Mouse (Mus musculus) embryonic facial prominence, embryonic 10.5 days (tissue): Measurements from ENCODE around the gene Cldn6. TPM values are rescaled to one million over a fixed set of nuclear protein-coding genes. Genes with fewer than 3 reads are reported as not detected.

Experiments
- DNase-seq: peaks from one replicate; pipeline ENCODE4 v3.0.0-alpha.2; 2017; ENCODE audit warnings: low spot score
- H3K27ac ChIP-seq: fragments of 300-500 bp; sonication (generic); replicated peaks from 2 replicates; pipeline ENCODE4 v1.5.1; 2016; ENCODE audit warnings: mild to moderate bottlenecking
- H3K27me3 ChIP-seq: fragments of 300-500 bp; sonication (generic); replicated peaks from 2 replicates; pipeline ENCODE4 v1.6.1; 2016; ENCODE audit warnings: low read depth, mild to moderate bottlenecking; ENCODE audit not compliant: poor library complexity, severe bottlenecking
- H3K36me3 ChIP-seq: fragments of 300-500 bp; sonication (generic); replicated peaks from 2 replicates; pipeline ENCODE4 v1.6.1; 2016; ENCODE audit warnings: mild to moderate bottlenecking, moderate library complexity
- H3K4me1 ChIP-seq: fragments of 300-500 bp; sonication (generic); 2 replicates; pipeline ENCODE4 v1.6.1; 2016
- H3K4me3 ChIP-seq: fragments of 300-500 bp; sonication (generic); 2 replicates; pipeline ENCODE4 v1.5.1; 2016; ENCODE audit warnings: mild to moderate bottlenecking, moderate library complexity
- H3K9me3 ChIP-seq: fragments of 300-500 bp; sonication (generic); 2 replicates; pipeline ENCODE4 v1.6.1; 2016; ENCODE audit warnings: mild to moderate bottlenecking
- WGBS: fragments of 180-500 bp; shearing (Covaris S2); methylation state at CpG from one replicate; pipeline ENCODE4 v1.1.7; 2016; 5-methylcytosine and 5-hydroxymethylcytosine counted together
- polyA plus RNA-seq: library from polyadenylated mRNA; unstranded; fragments of >200 nt; fragmentation: Nextera tagmentation; extraction: Ambion mirVana; gene quantifications from 2 replicates; pipeline ENCODE4 v1.2.1, GENCODE M21; 2016

Gene Cldn6
- 77.2 and 81.3 TPM in 2 replicates for polyA plus RNA-seq

- WGBS = 3% methylated on average over 38 of the region's 38 CpGs
- Histone ChIP-seq H3K4me1 (peaks cover 73% of the 10 kb centered on the region), H3K27ac (peak within 1 kb of the TSS; percentile 67)
These were observed at the start of gene Cldn6 for GRCm38 (mm10) chr17:23679127-23679835. Gene Cldn6, plus strand, starts transcription at chr17:23679249.

GRCm38 (mm10) chr17:23630195-23631020 is 48.6 kb upstream of the Cldn6 start:
- peaks cover 9% of the 10 kb centered on the region for H3K4me1 ChIP-seq
- H3K9me3 ChIP-seq = no peaks in the 10 kb centered on the region
- DNase-seq = peak; percentile 87
- H3K36me3 ChIP-seq = no peaks in the 10 kb centered on the region
- H3K27ac ChIP-seq = no peak overlapping the region
- peaks cover 10% of the 10 kb centered on the region for H3K27me3 ChIP-seq
- WGBS = 18% methylated on average over 22 of the region's 22 CpGs
- peak overlapping the region; percentile 45 for H3K4me3 ChIP-seq

More at GRCm38 (mm10) chr17:23679127-23679835, at the start of gene Cldn6:
- DNase-seq = peak; percentile 57
- no peaks in the 10 kb centered on the region for H3K36me3 ChIP-seq
- peaks cover 98% of the 10 kb centered on the region for H3K27me3 ChIP-seq
- H3K9me3 ChIP-seq = no peaks in the 10 kb centered on the region
- H3K4me3 ChIP-seq = peak within 1 kb of the TSS; percentile 51

DNA sequence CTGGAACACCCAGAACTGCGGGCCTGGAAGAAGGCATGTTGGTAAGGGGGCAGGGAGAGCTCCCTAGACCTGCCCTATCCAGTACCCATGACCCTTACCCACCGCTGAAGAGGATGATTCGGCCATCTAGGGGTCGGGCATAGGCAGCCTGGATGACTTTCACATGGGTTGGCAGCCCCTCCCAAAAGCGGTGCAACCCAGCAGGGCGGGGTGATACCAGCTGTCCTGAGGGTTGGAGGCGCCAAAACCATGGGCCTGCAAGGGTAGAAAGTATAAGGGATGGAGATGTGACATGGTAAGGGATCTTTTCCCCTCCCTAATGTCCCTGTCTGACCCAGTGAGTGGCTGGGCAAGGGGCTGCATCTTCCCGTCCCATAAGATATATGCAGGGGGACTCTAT is 47.8 kb upstream of the Cldn6 start:
- WGBS = 84% methylated on average over 8 of the region's 8 CpGs

DNA sequence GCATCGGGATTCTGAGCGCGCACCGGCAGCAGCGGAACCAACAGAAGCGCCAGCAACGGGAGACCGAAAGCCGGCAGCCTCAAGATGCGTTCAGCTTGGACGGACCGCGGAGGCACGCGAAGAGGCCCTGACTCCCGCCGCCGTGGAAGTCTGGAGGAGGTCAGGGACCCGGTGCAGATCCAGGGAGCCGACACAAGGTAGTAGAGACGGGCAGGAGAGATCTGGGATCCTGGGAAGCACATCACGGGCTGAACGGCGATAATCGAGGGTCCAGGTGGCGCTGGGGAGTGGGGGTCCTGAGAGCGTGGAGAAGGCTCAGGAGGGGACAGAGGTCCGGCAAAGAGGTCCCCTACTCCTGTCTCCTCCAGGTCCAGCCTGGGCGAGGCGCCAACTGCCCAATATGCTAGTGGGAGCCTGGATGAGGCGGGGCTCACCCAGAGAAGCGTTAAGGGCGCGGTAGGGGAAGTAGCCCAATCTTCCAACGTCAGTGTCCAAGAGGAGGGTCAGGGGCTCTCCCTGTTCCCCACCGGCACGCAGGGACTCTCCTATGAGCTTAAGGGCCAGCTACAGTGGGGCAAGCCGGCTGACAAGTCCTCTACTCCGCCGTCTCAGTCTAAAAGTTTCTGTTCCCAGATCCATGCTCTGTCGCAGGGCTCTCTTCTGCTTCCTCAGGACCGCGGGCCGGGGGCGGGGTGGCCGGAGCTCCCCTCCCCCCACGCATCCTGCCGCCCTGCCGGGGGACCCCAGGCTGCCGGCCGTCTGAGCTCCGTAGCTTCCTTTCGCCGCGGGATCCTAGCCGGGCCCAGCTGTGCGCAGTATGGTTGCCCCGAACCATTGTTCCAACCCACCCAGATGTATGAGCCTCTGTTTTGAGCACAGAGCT is 34.2 kb upstream of the Cldn6 start, which contains the start of gene Mmp25:
TSS of gene Mmp25 (minus strand) at position 665 of the 883 bp plus-strand sequence.
- DNase-seq = peak; percentile 62
- Histone ChIP-seq H3K27me3 (peaks cover 43% of the 10 kb centered on the region), H3K27ac (peak within 1 kb of the TSS; percentile 72), H3K4me3 (peak within 1 kb of the TSS; percentile 62), H3K36me3 (no peaks in the 10 kb centered on the region), H3K4me1 (peaks cover 11% of the 10 kb centered on the region), H3K9me3 (no peaks in the 10 kb centered on the region)
- under 1% methylated on average over 58 of the region's 58 CpGs for WGBS

More for the DNA sequence above, 47.8 kb upstream of the Cldn6 start:
- Histone ChIP-seq H3K27ac (no peak overlapping the region), H3K4me3 (no peak overlapping the region), H3K27me3 (peaks cover 10% of the 10 kb centered on the region), H3K4me1 (peaks cover 9% of the 10 kb centered on the region), H3K9me3 (no peaks in the 10 kb centered on the region), H3K36me3 (no peaks in the 10 kb centered on the region)
- no peak for DNase-seq

- H3K9me3 ChIP-seq = no peaks in the 10 kb centered on the region
- no peak for DNase-seq
- peaks cover 11% of the 10 kb centered on the region for H3K4me1 ChIP-seq
- no peak overlapping the region for H3K27ac ChIP-seq
- no peak overlapping the region for H3K4me3 ChIP-seq
- H3K27me3 ChIP-seq = peaks cover 43% of the 10 kb centered on the region
- no peaks in the 10 kb centered on the region for H3K36me3 ChIP-seq
- WGBS = 28% methylated on average over 10 of the region's 10 CpGs
These were observed 33.2 kb upstream of the Cldn6 start for GRCm38 (mm10) chr17:23645894-23646293.

DNA sequence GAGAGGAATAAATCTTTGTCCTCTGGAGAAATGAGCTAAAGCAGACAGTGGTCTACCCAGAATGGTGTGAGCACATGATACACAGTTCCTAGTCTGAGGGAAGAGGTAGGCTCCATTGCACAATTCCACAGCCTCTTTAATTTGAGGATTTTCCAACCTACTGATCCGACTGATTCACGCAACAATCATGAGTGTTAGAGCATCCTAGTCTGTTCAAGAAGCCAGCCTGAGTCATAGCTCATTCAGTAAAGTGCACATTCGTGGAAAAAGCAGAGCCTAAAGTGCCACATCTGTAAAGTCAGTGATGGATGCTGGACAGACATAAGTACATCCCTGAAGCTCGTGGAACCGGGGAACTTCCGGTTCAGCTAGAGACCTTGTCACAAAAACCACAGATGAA is 27.7 kb upstream of the Cldn6 start:
- Histone ChIP-seq H3K36me3 (no peaks in the 10 kb centered on the region), H3K27me3 (peaks cover 10% of the 10 kb centered on the region), H3K9me3 (no peaks in the 10 kb centered on the region), H3K4me3 (no peak overlapping the region), H3K4me1 (no peaks in the 10 kb centered on the region), H3K27ac (no peak overlapping the region)
- 88% methylated on average over 6 of the region's 6 CpGs for WGBS
- no peak for DNase-seq

GRCm38 (mm10) chr17:23653324-23653723 is 25.7 kb upstream of the Cldn6 start:
- H3K4me3 ChIP-seq = no peak overlapping the region
- H3K9me3 ChIP-seq = no peaks in the 10 kb centered on the region
- no peak for DNase-seq
- H3K27ac ChIP-seq = no peak overlapping the region
- no peaks in the 10 kb centered on the region for H3K4me1 ChIP-seq
- H3K27me3 ChIP-seq = no peaks in the 10 kb centered on the region
- H3K36me3 ChIP-seq = no peaks in the 10 kb centered on the region
- WGBS = 66% methylated on average over 2 of the region's 2 CpGs

GRCm38 (mm10) chr17:23654001-23654400 is 25.0 kb upstream of the Cldn6 start:
- Histone ChIP-seq H3K9me3 (no peaks in the 10 kb centered on the region), H3K4me1 (no peaks in the 10 kb centered on the region), H3K4me3 (no peak overlapping the region), H3K36me3 (no peaks in the 10 kb centered on the region), H3K27ac (no peak overlapping the region), H3K27me3 (peaks cover 3% of the 10 kb centered on the region; the same call in 1 of the 2 replicates)
- 68% methylated on average over 6 of the region's 6 CpGs for WGBS
- no peak for DNase-seq

DNA sequence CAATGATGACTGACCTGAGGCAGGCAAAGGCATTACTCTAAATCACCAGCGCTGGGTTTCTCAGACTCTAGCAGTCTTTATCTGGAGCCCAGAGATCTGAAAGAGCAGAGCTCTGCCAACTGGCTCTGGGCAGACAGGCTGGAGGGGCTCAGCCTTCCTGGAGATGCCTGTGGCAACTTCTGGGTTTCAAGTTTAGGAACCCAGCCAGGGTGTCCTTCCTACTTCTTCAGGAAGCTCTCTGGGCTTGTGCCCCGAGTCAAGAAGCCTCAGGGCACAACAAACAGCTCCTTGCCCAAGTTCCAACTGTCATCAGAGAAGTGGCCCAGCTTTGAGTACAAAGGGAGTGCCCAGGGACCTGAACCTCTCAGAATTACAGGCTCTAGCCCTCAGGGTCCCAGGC is 24.6 kb upstream of the Cldn6 start:
- no peak overlapping the region for H3K27ac ChIP-seq
- no peak overlapping the region for H3K4me3 ChIP-seq
- peaks cover 7% of the 10 kb centered on the region for H3K27me3 ChIP-seq
- 72% methylated on average over 2 of the region's 2 CpGs for WGBS
- DNase-seq = no peak
- no peaks in the 10 kb centered on the region for H3K36me3 ChIP-seq
- H3K4me1 ChIP-seq = no peaks in the 10 kb centered on the region
- no peaks in the 10 kb centered on the region for H3K9me3 ChIP-seq

- no peak for DNase-seq
- Histone ChIP-seq H3K4me3 (no peak overlapping the region), H3K9me3 (no peaks in the 10 kb centered on the region), H3K36me3 (no peaks in the 10 kb centered on the region), H3K4me1 (peaks cover 12% of the 10 kb centered on the region), H3K27me3 (peaks cover 48% of the 10 kb centered on the region), H3K27ac (no peak overlapping the region)
- 79% methylated on average over 3 of the region's 3 CpGs for WGBS
These were observed 20.6 kb upstream of the Cldn6 start for GRCm38 (mm10) chr17:23658450-23658849.

- Histone ChIP-seq H3K4me3 (peak within 1 kb of the TSS; percentile 38), H3K9me3 (no peaks in the 10 kb centered on the region), H3K27ac (no peak within 1 kb of the TSS), H3K36me3 (no peaks in the 10 kb centered on the region), H3K4me1 (peaks cover 20% of the 10 kb centered on the region), H3K27me3 (peaks cover 52% of the 10 kb centered on the region)
- peak; percentile 68 for DNase-seq
- WGBS = 5% methylated on average over 27 of the region's 27 CpGs
These were observed 18.8 kb upstream of the Cldn6 start, which contains the start of gene Bicdl2 for GRCm38 (mm10) chr17:23660117-23660875. Gene Bicdl2, plus strand, starts transcription at chr17:23660506.
